Mouse (Mus musculus): ENCODE measurements at regions not wholly inside any gene's neighbourhood (a gene's known extent, or its start where the extent isn't known, plus 50 kb on each side); places are given as distances from the start of the nearest gene placed in this dataset.
"Not testable (repeated sequence)": the region's sequence is repeated elsewhere in the genome, so short reads cannot be mapped to it uniquely, and the experiment has no call there.

DNA sequence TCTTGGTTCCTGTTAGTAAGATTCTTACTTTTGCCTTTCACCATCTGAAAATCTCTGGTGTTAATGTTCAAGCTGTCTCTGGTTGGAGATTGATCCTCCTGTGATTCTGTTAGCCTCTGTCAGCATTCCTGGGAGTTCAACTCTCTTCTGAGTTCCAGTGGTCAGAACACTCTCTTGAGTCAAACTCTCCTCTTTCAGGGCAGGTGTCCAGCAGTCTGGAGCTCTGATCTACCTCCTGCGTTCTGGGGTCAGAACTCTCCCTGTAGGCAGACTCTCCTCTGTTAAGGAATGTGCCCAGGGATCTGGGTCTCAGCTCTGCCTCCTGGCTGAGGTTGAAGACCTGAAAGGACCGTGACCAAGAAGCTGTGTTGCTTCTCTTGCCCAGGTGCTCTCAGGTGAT is 581.3 kb downstream of the H2al1n start:
- DNase-seq = not testable (repeated sequence)

DNA sequence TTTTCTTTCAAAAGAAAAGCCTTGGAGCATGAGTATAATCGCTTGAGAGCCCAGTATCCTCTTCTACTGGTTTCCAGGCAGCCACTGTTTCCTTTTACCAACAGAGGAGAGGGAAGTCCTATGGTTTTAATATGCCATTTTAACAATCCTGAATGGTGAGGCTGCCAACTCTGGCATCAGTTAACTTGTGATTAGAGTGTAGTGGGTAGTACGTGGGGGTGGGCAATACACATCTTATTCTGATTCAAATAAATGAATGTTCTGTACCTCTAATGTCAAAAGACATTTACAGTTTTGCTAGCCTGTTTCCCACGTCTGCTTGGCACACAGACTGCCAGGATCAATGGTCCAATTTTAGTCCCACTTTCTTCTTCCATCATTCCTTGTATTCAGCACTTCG is 624.9 kb downstream of the H2al1n start:
- DNase-seq = no peak

DNA sequence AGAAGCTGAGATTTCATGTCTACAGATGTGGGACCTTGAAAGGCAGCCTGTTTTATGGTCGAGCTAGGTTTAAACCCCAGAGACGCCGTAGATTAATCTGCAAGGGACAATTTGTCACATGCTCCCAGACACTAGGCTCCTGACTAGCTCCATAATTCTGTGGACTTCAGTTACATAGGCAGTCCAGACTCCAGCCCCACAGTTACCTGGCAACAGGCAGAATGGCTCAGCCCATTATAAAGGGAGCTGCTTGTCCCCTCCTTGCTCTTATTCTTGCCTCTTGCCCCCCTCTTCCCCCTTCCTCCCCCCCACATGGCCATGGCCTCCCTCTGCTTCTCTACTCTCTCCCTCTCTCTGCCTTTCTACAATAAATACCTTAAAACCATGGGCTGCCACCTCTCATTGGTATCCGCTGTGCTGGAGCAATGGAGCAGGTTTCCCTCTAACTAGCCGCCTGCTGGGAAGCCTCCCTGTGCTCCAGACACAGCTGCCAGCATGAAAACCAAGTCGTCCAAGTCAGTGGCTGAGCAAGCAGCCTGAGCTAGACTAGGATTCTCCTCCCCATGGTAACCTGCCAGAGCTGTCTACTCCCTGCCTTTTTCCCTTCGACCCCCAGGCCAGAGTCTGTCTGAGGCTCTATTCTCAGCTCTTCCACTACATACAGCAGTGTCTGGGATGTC is 628.9 kb downstream of the H2al1n start:
- DNase-seq = peak; percentile 6

DNA sequence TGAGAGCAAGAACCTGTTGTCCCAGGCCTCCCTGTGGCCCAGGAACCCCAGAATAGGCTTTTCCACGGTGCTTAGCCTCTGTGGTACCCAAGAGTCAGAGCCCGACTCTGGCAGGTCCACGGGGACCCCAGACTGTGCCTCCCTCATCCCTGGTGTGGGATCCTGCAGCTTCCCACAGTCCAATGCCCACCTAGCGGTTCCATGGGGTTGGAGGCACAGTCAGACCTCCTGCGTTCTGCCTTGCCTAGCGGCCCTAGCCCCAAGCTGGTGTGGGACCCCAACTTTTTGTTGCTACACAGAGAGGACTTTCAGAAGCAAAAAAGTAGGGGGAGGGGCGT is 629.4 kb downstream of the H2al1n start:
- no peak for DNase-seq

DNA sequence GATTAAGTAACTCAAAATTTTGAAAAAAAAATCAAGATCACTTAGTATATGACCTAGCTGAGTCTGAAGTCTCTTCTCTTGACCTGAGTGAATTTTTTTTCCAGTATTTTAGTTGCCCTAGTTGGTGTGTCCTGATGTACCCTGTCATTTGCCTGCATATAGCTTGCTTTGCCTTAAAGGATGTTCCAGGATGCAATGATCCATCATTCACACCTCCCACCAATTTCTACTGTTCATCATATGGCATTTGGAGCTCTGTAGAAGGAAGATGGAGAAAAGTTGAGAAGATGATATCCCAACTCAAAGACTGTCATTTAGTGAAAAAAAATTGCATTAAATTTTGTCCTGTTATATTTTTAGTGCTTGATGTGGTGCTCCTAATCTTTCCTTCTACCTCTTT is 634.4 kb downstream of the H2al1n start:
- no peak for DNase-seq

DNA sequence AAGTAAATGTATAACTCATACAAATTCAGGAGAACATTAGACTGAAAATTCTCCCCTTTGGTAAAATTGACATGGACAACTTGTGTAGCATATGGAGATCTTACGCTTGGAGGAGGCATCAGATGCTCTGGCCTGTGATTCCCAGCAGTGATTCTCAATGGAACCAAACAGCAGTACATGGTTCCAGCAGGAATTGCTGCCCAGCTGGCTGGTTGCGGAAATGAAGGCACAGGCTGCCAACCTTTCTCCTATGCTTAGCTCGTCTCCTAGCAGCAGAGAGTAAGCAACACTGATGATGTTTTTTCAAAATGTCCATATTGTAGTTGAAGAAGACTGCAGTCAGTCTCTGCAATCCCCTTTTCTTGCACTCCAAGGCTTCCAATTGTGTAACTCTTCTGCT is 673.7 kb downstream of the H2al1n start:
- peak; percentile 5 for DNase-seq
